Mouse (Mus musculus) B cell, adult (primary cell): ENCODE results near the gene Onecut3. TPM values are rescaled to one million over a fixed set of nuclear protein-coding genes. Genes with fewer than 3 reads are reported as not detected.

Experiments used
- total RNA-seq: library from RNA; stranded (reverse); gene quantifications from 4 replicates; pipeline ENCODE4 v1.2.4, GENCODE M21; 2023; ENCODE audit not compliant: inconsistent age

Gene Onecut3
- total RNA-seq, result not detected in 4 replicates

DNA sequence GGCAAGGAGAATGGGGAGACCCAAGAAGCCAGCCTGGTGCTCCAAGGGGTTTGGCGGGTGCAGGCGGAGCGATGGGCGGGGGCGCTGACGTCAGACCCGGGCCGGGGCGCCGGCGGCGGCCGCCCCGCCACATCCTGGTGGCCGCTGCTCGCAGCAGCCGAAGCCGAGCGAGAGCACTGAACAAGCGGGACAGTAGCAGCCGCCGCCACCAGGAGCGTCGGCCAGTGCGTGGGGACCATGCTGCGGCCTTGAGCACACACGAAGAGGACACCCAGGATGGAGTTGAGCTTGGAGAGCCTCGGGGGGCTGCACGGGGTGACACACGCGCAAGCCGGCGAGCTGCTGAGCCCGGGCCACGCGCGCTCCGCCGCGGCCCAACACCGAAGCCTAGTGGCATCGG, at the start of gene Onecut3:
TSS of gene Onecut3 (plus strand) at position 104 of the 400 bp plus-strand sequence.

GRCm38 (mm10) chr10:80538710-80539394, 44.2 kb downstream of the Onecut3 start, which contains the start of gene Atp8b3:
Gene Atp8b3, minus strand, starts transcription at chr10:80539124.

GRCm38 (mm10) chr10:80561116-80561944, 66.7 kb downstream of the Onecut3 start, which contains the start of gene Rexo1:
Gene Rexo1, minus strand, starts transcription at chr10:80561560.

Other genes starting within 250 kb of the Onecut3 start
- gene Ndufs7, start 245.7 kb upstream of the Onecut3 start, total RNA-seq, result 92.8 to 97.3 TPM (median 95.1 TPM) in 4 replicates
- 1.1 to 3.1 TPM (median 1.8 TPM) in 4 replicates for gene Gamt, start 233.8 kb upstream of the Onecut3 start, total RNA-seq
- 136 to 154 TPM (median 146 TPM) in 4 replicates for gene Dazap1, start 233.3 kb upstream of the Onecut3 start, total RNA-seq
- gene Rps15, start 202.4 kb upstream of the Onecut3 start, total RNA-seq, result 2,693 to 2,994 TPM (median 2,870 TPM) in 4 replicates
- 0.24 to 0.32 TPM (median 0.26 TPM) in 4 replicates for gene Apc2, start 198.9 kb upstream of the Onecut3 start, total RNA-seq
- gene 2310011J03Rik, start 174.3 kb upstream of the Onecut3 start, total RNA-seq, result 22.2 to 28.8 TPM (median 26.5 TPM) in 4 replicates
- gene Pcsk4, start 165.3 kb upstream of the Onecut3 start, total RNA-seq, result 0.57 to 1.9 TPM (median 1.1 TPM) in 4 replicates
- 0.42 TPM in 1 of 4 replicates, not detected in the others for gene Reep6, start 164.9 kb upstream of the Onecut3 start, total RNA-seq
- gene Adamtsl5, start 146.4 kb upstream of the Onecut3 start, total RNA-seq, result not detected in 4 replicates
- not detected in 4 replicates for gene Plk5, start 138.4 kb upstream of the Onecut3 start, total RNA-seq
- 6.5 to 9.5 TPM (median 8.0 TPM) in 4 replicates for gene Mex3d, start 107.2 kb upstream of the Onecut3 start, total RNA-seq
- 92.7 to 106 TPM (median 96.9 TPM) in 4 replicates for gene Mbd3, start 95.3 kb upstream of the Onecut3 start, total RNA-seq
- 67.9 to 79.6 TPM (median 73.1 TPM) in 4 replicates for gene Uqcr11, start 88.0 kb upstream of the Onecut3 start, total RNA-seq
- gene Tcf3, start 61.2 kb upstream of the Onecut3 start, total RNA-seq, result 176 to 212 TPM (median 193 TPM) in 4 replicates
- gene Atp8b3, start 44.3 kb downstream of the Onecut3 start, total RNA-seq, result 0.18 TPM in 1 of 4 replicates, not detected in the others
- gene Rexo1, start 66.7 kb downstream of the Onecut3 start, total RNA-seq, result 113 to 133 TPM (median 119 TPM) in 4 replicates
- gene Klf16, start 82.5 kb downstream of the Onecut3 start, total RNA-seq, result 28.7 to 30.4 TPM (median 29.1 TPM) in 4 replicates
- gene Abhd17a, start 95.5 kb downstream of the Onecut3 start, total RNA-seq, result 98.4 to 122 TPM (median 111 TPM) in 4 replicates
- 59.8 to 72.2 TPM (median 66.6 TPM) in 4 replicates for gene Scamp4, start 108.0 kb downstream of the Onecut3 start, total RNA-seq
- 11.7 to 18.8 TPM (median 16.4 TPM) in 4 replicates for gene Adat3, start 108.0 kb downstream of the Onecut3 start, total RNA-seq
- 8.0 to 11.8 TPM (median 9.9 TPM) in 4 replicates for gene Gm49322, start 111.2 kb downstream of the Onecut3 start, total RNA-seq
- 197 to 226 TPM (median 216 TPM) in 4 replicates for gene Csnk1g2, start 128.0 kb downstream of the Onecut3 start, total RNA-seq
- 28.4 to 35.4 TPM (median 33.8 TPM) in 4 replicates for gene Btbd2, start 162.2 kb downstream of the Onecut3 start, total RNA-seq
- gene Mknk2, start 183.3 kb downstream of the Onecut3 start, total RNA-seq, result 439 to 470 TPM (median 448 TPM) in 4 replicates
- gene Mob3a, start 207.1 kb downstream of the Onecut3 start, total RNA-seq, result 98.5 to 112 TPM (median 103 TPM) in 4 replicates
- gene Izumo4, start 207.3 kb downstream of the Onecut3 start, total RNA-seq, result 27.3 to 49.1 TPM (median 36.6 TPM) in 4 replicates
- 128 to 153 TPM (median 137 TPM) in 4 replicates for gene Ap3d1, start 247.4 kb downstream of the Onecut3 start, total RNA-seq